Mouse (Mus musculus): ENCODE results near the gene Cmtr1.
"Not testable (repeated sequence)": the region's sequence is repeated elsewhere in the genome, so short reads cannot be mapped to it uniquely, and the experiment has no call there.

Cmtr1 gene

DNA sequence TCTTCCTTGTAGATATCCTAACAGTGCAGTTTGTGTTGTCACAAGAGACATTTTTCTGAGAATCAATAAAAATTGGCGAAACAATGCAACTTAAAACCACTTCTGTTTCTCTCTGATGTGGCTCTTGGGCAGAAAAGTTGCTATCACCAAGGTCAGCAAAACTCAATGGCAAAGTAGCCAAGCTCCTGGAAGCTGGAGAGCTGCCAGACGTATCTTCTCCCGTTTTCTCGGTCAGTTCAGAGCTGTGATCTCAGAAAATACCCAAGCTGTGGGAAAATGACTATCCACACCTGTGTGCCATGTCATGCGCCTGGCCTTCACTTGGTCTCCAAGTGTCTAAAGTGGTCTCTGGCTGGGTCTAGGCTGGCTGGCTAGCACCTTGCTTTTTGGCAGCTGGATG is 45.5 kb downstream of the Cmtr1 start:
- DNase-seq (ENCODE audit: low spot score) = no peak

DNA sequence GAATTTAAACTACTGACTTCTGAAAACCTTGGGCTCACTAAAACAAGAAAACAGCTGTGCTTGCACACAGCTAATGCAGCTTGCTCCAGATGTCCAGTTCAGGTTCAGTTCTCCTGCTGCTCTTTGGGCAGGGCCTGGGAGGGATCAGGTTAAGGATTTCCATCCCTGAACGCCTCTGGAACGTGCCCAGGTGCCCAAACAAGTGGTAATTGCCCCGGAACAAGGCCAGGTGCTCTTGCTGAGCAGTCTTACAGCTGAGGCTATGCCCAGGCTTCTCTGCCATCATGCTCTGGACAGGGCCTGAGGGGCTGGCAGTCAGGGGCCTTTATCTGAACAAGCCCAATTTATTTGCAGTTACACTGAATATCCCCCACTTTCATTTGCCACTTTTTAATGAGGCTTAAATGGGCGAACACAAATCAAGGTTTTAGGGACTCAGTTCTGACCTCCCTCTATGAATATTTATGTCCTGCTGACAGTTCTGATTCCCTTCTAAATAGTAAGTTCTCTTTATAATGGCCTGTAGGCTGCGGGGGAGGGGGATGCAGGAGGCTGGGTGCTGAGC is 46.7 kb downstream of the Cmtr1 start:
- DNase-seq (ENCODE audit: low spot score) = no peak

DNA sequence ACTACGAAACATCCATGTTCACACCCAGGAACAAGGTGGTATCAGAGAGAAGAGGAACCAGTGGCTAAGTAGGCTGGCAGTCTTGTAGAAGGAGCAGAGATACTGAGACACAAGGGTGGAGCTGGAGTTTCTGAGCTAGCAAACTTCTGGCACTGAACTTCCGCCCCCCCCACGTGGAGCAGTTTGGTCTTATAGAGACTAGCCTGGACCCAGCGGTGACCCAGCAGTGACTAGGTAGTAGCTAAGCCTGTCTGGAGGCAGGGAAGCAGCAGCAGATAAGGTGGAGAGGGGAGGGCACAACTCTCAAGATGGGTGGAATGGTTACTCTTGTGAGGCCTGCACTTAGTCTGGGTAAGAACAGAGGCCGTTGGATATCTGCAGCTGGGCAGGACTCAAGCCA is 48.4 kb downstream of the Cmtr1 start:
- DNase-seq (ENCODE audit: low spot score) = no peak

DNA sequence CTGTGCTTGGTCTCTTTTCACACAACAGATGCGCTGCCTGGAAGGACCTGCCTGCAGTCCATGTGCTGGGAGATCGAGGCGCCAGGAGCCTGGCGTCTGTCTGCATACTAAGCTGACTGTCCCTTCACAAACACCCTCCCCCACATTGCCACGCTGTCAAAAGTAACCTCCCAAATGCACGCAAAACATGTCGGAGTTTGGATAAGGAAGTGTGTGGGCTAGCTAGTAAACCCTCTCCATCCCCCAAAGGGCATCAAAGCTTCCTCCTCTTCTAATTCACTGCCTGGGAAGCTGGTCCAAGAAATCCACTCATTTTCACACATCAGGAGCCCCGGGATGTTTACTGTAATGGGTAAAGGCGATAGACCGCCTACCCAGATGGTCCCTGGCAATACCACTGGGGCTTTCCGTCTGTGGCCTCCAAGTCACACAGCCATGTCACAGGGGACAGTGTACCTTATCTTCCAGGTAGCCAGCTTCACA is 50.2 kb downstream of the Cmtr1 start:
- DNase-seq (ENCODE audit: low spot score) = no peak

DNA sequence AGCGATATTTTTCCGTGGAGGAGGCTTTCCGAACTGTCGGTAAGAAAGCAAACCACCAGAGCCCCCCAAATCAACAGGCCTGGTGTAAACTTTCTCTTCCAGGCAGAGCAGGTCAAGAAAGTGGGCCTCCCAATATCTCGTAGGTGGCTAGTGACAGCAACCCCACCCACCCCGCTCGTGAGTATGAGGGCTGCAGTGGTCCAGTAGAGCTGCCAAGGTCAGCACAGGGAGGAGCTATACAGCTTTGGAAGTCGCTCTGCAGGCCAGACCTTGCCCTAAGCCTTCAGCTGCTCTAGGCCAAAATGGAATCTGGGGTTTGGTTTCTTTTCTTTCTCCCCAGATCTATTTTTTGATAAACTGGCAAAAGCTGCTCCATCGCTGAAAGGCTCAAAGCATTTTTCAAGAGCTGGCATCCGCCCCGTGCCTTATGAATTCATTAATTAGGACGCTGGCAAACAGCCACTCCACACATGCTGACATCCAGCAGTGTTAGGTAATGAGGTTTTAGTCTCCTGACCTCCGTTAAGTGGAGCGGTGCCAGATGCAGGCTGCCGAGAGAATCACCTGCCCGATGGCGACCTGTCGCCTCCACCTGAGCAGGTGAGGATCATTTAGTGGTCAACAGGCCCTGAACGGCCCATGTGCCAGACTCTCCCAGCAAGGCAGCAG is 50.8 kb downstream of the Cmtr1 start:
- DNase-seq (ENCODE audit: low spot score) = peak; percentile 55

DNA sequence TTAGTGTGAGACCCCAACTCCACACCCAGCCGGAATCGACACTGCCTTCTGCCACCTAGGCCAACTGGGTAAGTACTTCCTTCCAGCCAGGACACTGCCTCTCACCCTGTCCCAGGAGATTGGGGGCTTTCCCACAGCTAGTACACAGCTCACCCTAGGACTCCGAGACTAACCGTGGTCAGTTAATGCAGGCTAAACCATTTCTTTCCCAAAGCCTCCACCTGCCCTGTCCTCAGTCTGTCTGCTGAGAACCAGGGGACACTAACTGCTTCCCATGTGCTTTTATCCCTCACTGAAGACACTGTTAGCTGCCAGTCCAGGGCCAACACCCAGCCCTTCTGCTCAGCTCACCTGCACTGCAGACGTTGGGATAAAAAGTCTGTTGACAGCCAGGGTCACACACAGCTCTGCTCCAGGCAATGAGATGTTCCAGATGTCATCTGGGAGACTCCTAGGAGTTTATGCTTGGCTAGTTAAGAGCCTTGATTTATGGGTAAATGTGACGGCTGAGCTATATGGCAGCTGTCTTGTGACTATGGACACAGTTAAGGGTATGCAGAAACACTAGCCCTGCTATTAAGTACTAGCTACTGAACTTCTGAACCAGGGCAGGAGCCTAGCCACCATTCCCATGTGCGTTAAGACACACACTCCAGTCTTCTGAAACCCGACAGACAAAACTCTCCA is 51.5 kb downstream of the Cmtr1 start:
- DNase-seq (ENCODE audit: low spot score) = no peak

DNA sequence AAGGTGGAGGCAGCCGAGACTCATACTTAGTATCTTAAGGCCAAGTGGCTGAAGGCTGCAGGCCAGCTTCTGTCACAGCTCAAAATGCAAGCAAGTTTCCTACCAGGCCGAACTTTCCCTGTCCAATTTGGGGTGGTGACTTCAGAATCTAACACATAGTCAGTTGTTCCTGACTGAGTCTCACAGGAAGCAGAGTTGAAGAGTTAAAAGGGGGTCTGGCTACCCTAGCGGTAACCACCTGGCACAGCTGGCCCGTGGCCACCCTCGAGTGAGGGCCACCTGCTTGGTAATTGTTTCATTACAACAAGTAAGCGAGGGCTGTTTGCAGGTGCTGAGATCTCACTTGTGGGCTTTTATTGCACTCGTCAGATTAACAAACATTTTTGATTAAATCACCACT is 52.2 kb downstream of the Cmtr1 start:
- no peak for DNase-seq (ENCODE audit: low spot score)

DNA sequence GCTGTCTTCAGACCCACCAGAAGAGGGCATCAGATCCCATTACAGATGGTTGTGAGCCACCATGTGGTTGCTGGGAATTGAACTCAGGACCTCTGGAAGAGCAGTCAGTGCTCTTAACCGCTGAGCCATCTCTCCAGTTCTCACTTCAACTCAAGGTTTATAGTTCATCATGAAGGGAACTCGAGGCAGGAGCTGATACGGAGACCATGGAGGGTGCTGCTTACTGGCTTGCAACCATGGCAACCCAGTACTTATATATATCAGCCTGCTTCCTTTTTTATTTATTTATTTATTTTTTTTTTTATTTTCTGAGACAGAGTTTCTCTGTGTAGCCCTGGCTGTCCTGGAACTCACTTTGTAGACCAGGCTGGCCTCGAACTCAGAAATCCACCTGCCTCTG is 53.3 kb downstream of the Cmtr1 start:
- not testable (repeated sequence) for DNase-seq (ENCODE audit: low spot score)

DNA sequence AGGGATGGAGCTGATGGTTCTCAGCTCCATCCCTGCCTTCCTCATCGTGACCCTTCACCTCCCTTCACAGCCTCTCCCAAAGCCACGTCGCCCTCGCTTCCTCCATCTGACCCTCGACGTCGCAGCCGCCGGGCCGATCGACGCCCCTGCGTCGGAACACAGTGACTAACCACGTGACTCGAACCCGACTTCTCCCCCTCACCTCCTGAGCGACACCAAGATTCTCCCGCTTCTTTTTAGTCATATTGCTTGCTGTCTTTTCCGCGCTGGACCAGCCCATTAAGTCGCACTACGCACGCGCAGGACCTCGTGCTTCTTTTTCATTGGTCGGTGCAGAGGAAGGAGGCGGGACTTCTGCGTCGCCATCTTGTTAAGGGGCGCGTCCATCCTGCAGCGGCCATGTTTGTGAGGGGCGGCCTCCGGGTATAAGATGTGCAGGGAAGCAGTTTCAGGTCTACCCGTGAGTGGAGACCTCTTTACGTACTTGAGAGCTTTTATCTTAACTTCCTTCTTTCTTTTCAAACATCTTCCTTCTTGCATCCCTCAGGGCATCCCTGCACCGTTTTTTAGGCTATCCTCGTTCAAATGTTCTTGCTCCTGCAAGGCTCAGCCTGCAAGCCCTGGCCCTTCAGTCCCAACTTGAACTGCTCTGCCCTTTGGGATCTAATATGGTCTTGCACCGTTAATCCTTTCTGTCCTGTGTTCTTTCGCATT is 56.5 kb downstream of the Cmtr1 start, which contains the start of gene Ccdc167:
Gene Ccdc167, minus strand, starts transcription at position 313 of the 714 bp plus-strand sequence.
- peak; percentile 93 for DNase-seq (ENCODE audit: low spot score)

DNA sequence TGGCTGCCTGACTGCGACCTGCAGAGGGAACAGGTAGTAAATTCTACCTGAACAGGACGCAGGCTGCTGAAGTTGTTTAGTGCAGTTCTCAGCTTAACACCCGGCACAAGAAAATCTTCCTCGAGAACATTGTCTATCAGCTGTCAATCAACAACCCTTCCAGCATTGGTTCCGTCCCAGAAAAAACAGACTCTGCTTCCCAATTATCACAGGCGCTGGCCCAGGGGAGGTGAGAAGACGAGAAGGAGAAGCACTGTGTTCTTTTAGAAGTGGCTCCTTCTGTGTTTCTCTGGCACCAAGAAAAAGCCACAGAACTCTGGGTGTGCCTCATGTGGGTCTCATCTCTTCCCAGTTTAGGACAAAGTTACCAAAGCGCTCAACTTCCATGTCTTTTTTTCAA is 58.3 kb downstream of the Cmtr1 start:
- DNase-seq (ENCODE audit: low spot score) = no peak

DNA sequence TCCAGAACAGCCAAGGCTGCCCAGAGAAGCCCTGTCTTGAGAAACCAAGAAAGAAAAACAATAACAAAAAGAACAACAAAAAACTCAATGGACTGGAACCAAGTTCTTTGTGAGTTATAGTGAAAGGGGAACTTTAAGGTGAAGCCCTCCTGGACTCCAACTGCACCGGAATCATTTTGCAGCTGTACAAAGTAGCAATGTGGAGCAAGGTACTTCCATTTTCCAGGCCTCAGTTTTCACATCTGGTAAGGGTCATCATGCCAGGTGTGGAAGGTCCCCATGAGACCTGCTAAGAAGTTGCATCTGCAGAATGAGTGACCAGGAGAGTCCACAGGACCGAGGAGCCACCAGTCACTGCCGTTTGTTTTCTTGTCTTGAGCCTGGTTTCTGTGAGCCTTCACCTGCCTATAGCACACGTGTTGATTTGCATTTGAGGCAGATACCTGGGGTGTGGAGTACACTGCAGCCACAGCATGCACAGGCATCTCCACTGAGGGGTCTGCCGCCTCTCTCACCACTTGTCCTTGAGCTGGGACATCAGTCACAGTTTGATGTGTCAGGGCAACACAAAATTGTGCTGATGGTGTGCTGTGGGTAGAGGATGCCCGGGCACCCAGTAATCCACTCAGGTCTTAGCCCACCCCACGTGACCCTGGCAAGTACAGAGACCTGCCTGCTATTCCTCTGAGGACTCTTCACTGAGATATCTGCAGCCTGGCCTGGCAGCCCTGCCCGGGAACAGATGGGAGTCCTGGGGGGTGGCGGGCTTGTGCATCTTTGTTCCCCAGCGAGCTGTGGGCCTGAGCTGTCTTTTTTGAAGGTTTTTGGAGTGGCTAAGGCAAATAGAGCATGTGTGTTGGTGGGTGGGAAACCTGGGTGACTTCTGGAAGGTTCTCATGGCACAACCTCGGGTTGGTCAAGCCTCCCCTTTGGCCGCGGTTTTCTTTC is 59.5 kb downstream of the Cmtr1 start:
- no peak for DNase-seq (ENCODE audit: low spot score)

DNA sequence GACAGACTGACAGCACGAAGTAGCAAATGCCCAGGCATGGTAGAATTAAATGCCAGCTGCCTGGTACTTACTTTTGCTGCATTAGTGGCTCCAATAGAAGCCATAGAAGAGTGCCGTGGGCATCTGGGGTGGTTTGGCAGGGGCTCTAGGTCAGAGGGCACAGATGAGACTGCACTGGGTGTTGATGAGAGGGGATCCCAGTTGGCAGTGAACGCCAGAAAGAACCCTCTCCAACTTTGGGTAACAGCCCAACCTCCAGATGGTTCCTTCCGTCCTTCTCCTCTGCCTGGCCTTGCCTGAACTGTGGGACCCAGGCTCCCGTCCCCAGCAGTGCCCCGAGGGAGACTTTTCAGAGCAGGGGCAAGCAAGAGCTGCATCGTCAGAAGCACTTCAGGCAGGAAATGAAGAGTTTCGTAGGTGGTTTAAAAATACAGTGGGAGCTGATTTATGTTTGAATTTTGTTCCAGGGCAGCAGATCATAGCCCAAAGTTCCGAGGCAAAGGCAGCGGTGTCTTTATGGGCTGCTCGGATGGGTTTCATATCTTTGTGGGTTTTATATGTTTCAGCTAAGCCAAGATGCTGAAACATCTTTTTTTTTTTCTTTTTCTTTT is 60.5 kb downstream of the Cmtr1 start:
- DNase-seq (ENCODE audit: low spot score) = no peak

DNA sequence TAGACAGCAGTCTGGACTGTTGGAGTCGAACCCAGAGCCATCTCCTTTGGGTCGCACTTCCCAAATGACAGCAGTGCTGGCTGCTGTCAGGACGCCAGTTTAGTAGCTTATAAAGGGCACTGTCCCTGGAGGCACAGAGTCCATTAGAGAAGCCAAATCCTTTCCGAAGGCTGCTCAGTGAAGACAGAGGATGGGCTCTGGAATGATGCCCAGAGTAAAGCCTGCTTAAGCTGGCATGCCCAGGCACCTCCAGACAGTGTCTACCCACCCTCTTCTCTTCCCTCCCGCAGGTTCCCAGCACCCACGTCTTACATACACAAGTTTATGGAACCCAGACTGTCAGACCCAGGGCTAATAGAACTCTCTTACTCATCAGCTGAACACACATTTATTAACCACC is 64.2 kb downstream of the Cmtr1 start:
- DNase-seq (ENCODE audit: low spot score) = no peak

DNA sequence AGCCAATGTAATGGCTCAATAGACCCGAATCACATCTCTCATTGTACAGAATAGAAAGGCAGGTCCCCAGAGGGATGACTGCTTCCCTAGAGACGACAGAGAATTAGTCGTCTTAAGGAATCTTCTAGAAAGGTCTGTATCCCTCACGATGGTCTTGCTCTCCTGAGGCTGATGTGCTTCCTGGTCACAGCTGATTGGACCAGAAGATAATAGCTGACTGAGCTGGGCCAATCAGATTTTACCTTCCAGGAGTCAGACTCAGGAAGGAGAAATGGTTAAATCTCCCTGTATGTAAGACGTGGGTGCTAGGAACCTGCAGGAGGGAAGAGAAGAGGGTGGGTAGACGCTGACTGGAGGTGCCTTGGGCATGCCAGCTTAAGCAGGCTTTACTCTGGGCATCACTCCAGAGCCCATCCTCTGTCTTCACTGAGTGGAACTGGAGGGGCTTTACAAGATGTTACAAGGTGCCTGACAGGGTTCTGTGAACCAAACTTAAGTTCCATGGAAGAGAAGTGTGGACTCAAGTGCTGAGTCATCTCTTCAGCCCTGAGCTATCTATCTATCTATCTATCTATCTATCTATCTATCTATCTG is 64.7 kb downstream of the Cmtr1 start:
- DNase-seq (ENCODE audit: low spot score) = no peak

DNA sequence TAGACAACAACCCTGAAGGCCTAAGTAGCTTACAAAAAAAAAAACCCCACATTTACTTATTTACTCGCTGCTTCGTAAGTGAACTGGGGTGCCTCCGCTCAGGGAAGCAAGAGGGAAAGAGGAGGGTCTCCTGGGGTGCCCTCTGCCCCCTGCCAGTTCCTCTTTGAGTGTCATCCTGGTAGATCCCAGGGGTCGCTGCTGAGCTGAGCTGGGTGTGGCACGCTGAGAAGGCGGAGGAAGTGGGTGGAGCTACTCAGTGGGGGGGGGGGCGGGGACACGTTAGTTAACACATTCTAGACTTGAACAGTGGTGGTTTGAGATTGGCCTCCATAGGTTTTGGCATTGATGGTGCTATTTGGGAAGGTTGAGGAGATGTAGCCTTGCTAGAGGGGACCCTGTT is 67.7 kb downstream of the Cmtr1 start:
- DNase-seq (ENCODE audit: low spot score) = no peak

DNA sequence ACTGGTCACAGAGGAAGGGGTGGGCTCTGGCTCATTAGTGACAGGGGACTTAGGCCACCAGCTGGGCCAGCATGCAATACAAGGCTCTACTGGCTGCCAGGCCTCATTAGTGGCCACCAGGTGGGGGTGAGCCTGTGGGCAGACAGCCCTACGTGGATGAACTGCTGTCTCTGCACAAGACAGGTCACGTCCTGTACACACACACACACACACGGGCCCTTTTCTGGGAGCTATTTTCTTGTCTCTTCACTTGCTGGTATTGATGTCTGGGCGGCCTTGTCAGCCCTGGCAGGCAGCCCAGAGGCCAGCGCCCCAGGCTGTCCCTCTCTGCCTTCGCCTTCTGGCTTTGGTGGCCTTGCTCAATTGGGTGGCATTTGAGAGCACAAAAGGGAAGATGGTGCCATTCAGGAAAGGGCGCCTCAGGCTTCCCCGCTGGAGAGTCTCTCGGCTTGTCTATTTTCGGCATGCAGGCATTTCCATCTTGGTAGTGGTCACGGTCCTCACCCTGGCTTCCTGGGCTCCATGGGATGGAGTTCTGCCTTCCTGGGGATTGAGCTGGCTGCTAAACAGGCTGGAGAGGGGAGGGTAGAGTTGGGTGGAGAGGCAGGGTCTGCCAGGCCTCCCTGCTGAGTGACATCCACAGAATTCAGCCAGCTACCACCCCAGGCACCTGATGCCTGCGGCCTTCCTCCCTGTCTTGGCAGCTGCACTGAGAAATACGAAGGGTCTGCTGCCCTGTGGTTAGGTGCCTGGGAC is 70.3 kb downstream of the Cmtr1 start:
- peak; percentile 75 for DNase-seq (ENCODE audit: low spot score)

DNA sequence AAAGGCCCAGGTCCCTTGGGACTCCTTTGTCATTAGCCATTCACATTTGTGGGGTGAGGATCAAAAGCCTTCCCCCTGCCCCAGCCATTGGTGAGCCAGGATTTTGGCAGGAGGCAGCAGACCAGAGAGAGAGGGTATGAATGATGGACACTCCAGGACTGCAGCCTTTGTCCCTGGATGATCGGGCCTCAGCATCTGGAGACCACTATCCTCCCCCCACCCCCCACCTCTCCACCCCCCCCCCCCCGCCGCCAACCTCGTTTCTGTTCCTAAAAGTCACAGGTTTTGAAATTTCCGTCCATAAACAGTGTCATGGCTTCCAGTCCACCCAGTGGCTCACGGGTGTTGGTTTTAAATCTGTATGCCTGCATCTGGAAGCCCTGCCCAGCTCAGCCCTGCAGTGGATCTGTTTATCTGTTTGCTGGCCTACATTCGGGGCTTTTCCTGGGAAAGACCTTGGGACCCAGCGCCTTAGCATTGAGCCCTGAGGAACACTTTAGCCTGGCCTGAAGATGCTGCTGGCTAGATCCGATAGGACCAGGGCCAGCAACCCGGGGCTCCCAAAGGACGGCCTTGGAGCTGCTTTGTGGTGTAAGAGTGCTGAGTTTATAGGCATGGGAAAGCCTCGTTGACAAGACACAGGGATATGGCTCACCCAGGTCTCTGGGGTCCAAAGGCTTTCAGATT is 71.0 kb downstream of the Cmtr1 start:
- peak; percentile 92 for DNase-seq (ENCODE audit: low spot score)

DNA sequence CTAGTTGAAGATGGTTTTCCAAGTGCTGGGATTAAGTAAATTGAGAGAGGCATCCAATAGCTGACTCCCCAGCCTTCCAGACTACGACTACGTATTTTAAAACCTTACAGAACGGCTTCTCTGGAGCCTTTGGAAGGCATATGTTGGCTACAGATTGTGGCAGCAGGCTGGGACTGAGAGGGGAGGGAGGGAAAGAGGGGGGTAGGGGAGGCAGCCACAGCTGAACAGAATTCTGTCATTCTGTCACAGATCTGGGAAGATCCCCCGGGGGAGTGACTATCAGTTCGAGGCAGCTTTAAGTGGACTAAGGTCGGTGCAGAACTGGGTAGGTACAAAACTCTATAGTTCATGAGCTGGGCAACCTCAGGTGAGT is 71.5 kb downstream of the Cmtr1 start:
- no peak for DNase-seq (ENCODE audit: low spot score)

DNA sequence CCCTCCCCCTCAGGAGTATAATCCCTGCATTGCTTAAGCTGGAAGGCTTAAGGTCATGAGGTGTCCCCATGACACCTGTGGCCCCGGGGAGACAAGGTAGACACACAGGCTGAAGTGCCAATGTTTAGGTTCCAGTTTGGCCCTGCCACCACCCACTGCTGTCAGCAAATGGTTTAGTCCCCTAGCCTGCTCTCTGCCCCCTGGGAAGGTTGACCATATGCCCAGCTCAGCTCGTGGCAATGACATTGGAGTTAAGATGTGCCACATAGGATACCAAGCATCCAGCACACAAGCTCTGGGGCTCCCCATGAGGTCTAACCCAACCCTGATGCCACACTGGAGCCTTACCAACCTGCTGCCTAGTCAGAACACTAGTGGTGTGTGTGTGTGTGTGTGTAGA is 72.1 kb downstream of the Cmtr1 start:
- DNase-seq (ENCODE audit: low spot score) = no peak
